Mouse (Mus musculus): ENCODE data around the gene Myo3b.

GRCm38 (mm10) chr2:70226679-70227078 is 187.8 kb downstream of the Myo3b start:
- TF ChIP-seq CTCF (IDR thresholded peaks at IDR 0.05) (peak; percentile 89), EP300 (IDR thresholded peaks at IDR 0.05; ENCODE audit: insufficient read depth, low read depth, low read length) (no peak)

All from heart, adult 2 months (tissue).